8 mouse cellular contexts compared by ENCODE assay signal in the genomic region with DNA sequence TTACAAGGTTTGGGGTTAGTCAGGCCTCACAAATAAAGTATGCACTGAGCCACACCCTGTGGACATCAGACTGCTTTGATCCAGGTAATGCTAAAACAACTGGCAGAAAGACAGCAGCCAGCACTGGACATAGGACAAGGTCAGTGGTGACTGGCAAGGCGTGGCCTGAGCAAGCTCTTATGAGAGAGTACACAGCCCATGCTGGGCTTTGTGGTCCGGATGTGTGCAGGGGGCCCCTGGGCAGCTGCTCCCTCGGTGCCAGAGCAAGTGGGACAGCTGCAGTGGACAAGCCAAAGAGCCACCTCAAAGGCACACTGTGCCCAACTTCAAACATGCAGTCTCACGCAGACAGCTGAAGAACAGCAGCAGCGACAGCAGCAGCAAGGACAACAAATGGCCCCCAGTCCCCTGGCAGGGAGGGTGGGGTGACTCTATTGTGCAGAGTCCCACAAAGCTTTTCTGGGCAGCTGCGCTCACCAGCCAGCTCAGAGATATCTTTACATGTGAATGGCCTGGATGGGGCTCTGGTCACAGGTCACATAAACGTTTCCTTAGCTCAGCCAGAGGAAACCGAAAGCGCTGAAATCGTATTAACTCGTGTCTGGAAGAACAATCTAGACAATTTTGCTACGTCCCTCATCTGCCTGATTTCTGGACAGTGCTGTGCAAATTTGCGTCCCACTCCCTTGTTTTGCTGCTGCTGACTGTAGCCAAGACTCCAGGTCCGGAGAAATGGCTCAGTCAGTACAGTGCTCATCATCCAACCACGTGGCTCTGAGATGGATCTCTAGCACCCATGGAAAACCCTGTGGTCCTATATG.
A peak's percentile ranks its signal among the peaks of the same experiment; 100 is the strongest.
DNase-seq lines count a peak whose midpoint lies in the region; ATAC-seq and TF ChIP-seq lines count a peak whose summit lies in the region.

No protein-coding gene starts in this region.

- no peak for TF ChIP-seq EP300 in liver, embryonic 14.5 days (IDR thresholded peaks at IDR 0.05; ENCODE audit: low read depth)

- no peaks in the 10 kb centered on the region for H3K9me3 ChIP-seq in forebrain, embryonic 12.5 days
- H3K9me3 ChIP-seq in hindbrain, embryonic 13.5 days: no peaks in the 10 kb centered on the region
- H3K9me3 ChIP-seq in liver, embryonic 14.5 days (ENCODE audit: control insufficient read depth, low read length): no peaks in the 10 kb centered on the region

- no peaks in the 10 kb centered on the region for H3K27me3 ChIP-seq in cerebellum, adult 2 months (ENCODE audit: control insufficient read depth, insufficient read depth, low read length)
- H3K27me3 ChIP-seq in forebrain, embryonic 12.5 days: peaks cover 3% of the 10 kb centered on the region; the same call in 1 of the 2 replicates
- H3K27me3 ChIP-seq in hindbrain, embryonic 13.5 days: 0 out of 2 replicates have a peak, but pooled peaks cover 4% of the 10 kb centered on the region
- no peaks in the 10 kb centered on the region for H3K27me3 ChIP-seq in liver, embryonic 14.5 days (ENCODE audit: control insufficient read depth, insufficient read depth, low read length)

- ATAC-seq in forebrain, embryonic 12.5 days (ENCODE audit: low FRiP score): peak; percentile 81
- ATAC-seq in hindbrain, embryonic 13.5 days (ENCODE audit: low FRiP score): peak; percentile 66
- ATAC-seq in liver, embryonic 14.5 days (ENCODE audit: insufficient read depth): peak; percentile 48; the same call in 1 of the 2 replicates
- ATAC-seq in monocyte, adult 5-6 weeks (replicated peaks; ENCODE audit: insufficient number of reproducible peaks, low FRiP score, low TSS enrichment, poor library complexity, severe bottlenecking): peak; percentile 56; the same call in 1 of the 2 replicates

- H3K4me2 ChIP-seq in forebrain, embryonic 12.5 days: peak overlapping the region; percentile 34
- peak overlapping the region; percentile 36 for H3K4me2 ChIP-seq in hindbrain, embryonic 13.5 days
- H3K4me2 ChIP-seq in liver, embryonic 14.5 days (ENCODE audit: low read depth): peak overlapping the region; percentile 33; the same call in 1 of the 2 replicates

- 55% methylated on average over 15 of the region's 15 CpGs for WGBS in cerebellum, adult 2 months
- 19% methylated on average over 15 of the region's 15 CpGs for WGBS in forebrain, embryonic 12.5 days
- WGBS in hindbrain, embryonic 13.5 days: 9% methylated on average over 15 of the region's 15 CpGs
- 41% methylated on average over 15 of the region's 15 CpGs for WGBS in liver, embryonic 14.5 days (ENCODE audit: insufficient replicate concordance)

- H3K4me3 ChIP-seq in cerebellum, adult 2 months (replicated peaks; ENCODE audit: insufficient read depth, low read depth, low read length): peak overlapping the region; percentile 11
- H3K4me3 ChIP-seq in forebrain, embryonic 12.5 days (replicated peaks): peak overlapping the region; percentile 1; the same call in 1 of the 2 replicates
- no peak overlapping the region for H3K4me3 ChIP-seq in hindbrain, embryonic 13.5 days
- no peak overlapping the region for H3K4me3 ChIP-seq in liver, embryonic 14.5 days (ENCODE audit: insufficient read depth in 1 of 2, low read depth in 2 of 2, low read length in 2 of 2)

- no peaks in the 10 kb centered on the region for H3K4me1 ChIP-seq in cerebellum, adult 2 months (ENCODE audit: control insufficient read depth, insufficient read depth, low read length)
- H3K4me1 ChIP-seq in forebrain, embryonic 12.5 days: peaks cover 20% of the 10 kb centered on the region
- H3K4me1 ChIP-seq in hindbrain, embryonic 13.5 days (replicated peaks): peaks cover 12% of the 10 kb centered on the region
- H3K4me1 ChIP-seq in liver, embryonic 14.5 days (replicated peaks; ENCODE audit: control insufficient read depth in 2 of 2, insufficient read depth in 2 of 2, low read length in 1 of 2): no peaks in the 10 kb centered on the region; a peak in 1 of 4 replicates

- H3K27ac ChIP-seq in cerebellum, adult 2 months (ENCODE audit: insufficient read depth, low read length): no peak overlapping the region
- peak overlapping the region; percentile 63 for H3K27ac ChIP-seq in forebrain, embryonic 12.5 days
- H3K27ac ChIP-seq in hindbrain, embryonic 13.5 days: peak overlapping the region; percentile 40; the same call in 1 of the 2 replicates
- H3K27ac ChIP-seq in liver, embryonic 14.5 days: no peak overlapping the region

- TF ChIP-seq POLR2A in cerebellum, adult 2 months (IDR thresholded peaks at IDR 0.05; ENCODE audit: borderline replicate concordance, insufficient read depth, low read length): no peak

- no peak for DNase-seq in cerebellum, adult 2 months
- DNase-seq in cerebellum, postnatal 36 days: no peak
- no peak for DNase-seq in liver, embryonic 14.5 days (ENCODE audit: low read depth in 3 of 3, low spot score in 3 of 3)
- no peak for DNase-seq in thymus, postnatal 10 days (ENCODE audit: low spot score in 2 of 2)
- DNase-seq in cerebellum, adult 18-20 months: no peak

- H3K9ac ChIP-seq in forebrain, embryonic 12.5 days: no peak overlapping the region
- H3K9ac ChIP-seq in hindbrain, embryonic 13.5 days: peak overlapping the region; percentile 51; the same call in 1 of the 2 replicates
- no peak overlapping the region for H3K9ac ChIP-seq in liver, embryonic 14.5 days (replicated peaks)

- TF ChIP-seq CTCF in cerebellum, adult 2 months (IDR thresholded peaks at IDR 0.05; ENCODE audit: borderline replicate concordance, insufficient read depth, low read depth, low read length): no peak
- no peak for TF ChIP-seq CTCF in liver, embryonic 14.5 days (IDR thresholded peaks at IDR 0.05; ENCODE audit: low read depth)

- H3K36me3 ChIP-seq in forebrain, embryonic 12.5 days (replicated peaks): no peaks in the 10 kb centered on the region
- H3K36me3 ChIP-seq in hindbrain, embryonic 13.5 days: no peaks in the 10 kb centered on the region
- no peaks in the 10 kb centered on the region for H3K36me3 ChIP-seq in liver, embryonic 14.5 days (replicated peaks; ENCODE audit: control insufficient read depth, insufficient read depth, low read depth)

Comparison
In these comparisons a context has a peak if more than half of its experiments do, and no peak if none do; other contexts are left out.
1. H3K27ac ChIP-seq: peak in forebrain, embryonic 12.5 days (single experiment) and hindbrain, embryonic 13.5 days (single experiment); none in cerebellum, adult 2 months (single experiment) and liver, embryonic 14.5 days (single experiment).
2. H3K4me3 ChIP-seq: peak in cerebellum, adult 2 months (single experiment) and forebrain, embryonic 12.5 days (single experiment); none in hindbrain, embryonic 13.5 days (single experiment) and liver, embryonic 14.5 days (0 of 2).
3. Peak in every context shown above with its lines, with median percentiles within 50 percentile points of each other: ATAC-seq and H3K4me2 ChIP-seq.